23 mouse cellular contexts compared by ENCODE assay signal in the genomic region with DNA sequence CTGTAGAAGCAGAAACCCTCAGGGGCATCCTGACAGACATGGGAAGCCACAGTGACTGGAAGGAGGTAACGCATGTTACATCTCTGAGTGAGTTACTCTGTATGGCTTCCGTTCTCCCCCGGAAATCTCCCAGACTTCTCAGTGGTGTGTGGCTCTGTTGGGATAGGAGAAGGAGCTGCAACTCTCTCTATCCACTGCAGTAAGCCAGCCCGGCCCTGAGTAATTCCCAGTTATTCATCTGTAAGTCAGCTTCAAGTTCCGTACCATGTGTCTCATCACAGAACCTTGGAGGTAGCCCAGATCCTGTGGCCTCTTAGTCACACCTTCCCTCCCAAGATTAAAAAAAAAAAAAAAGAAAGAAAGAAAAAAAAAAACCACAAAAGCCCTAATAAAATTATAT. TPM values are rescaled to one million over a fixed set of nuclear protein-coding genes. Genes with fewer than 3 reads are reported as not detected.
DNase-seq lines count a peak whose midpoint lies in the region; ATAC-seq and TF ChIP-seq lines count a peak whose summit lies in the region.
"Had no signal": no experiment of that assay in that cellular context is flagged by ENCODE, and none has a peak within 500 bp of the region (broad histone marks: within the 10 kb centered on the region; RNA-seq: fewer than 3 reads in every experiment).

No protein-coding gene starts in this region.

- ATAC-seq in stomach, postnatal 0 days (ENCODE audit: low FRiP score, low TSS enrichment): no peak
- ATAC-seq: intestine, embryonic 15.5 days had no signal

- no peaks in the 10 kb centered on the region for H3K27me3 ChIP-seq in stomach, postnatal 0 days (ENCODE audit: control insufficient read depth, insufficient read depth, low read length)
- H3K27me3 ChIP-seq: forebrain, embryonic 12.5 days; heart, embryonic 15.5 days; hindbrain, embryonic 15.5 days; intestine, embryonic 15.5 days; liver, embryonic 13.5 days had no signal

- peak overlapping the region; percentile 18; the same call in 1 of the 2 replicates for H3K27ac ChIP-seq in stomach, postnatal 0 days (replicated peaks)
- H3K27ac ChIP-seq: forebrain, embryonic 12.5 days; heart, embryonic 15.5 days; hindbrain, embryonic 15.5 days; intestine, embryonic 15.5 days; left cerebral cortex, adult 2 months; liver, embryonic 13.5 days had no signal

- no peak overlapping the region for H3K4me3 ChIP-seq in stomach, postnatal 0 days (ENCODE audit: low read depth, low read length)
- H3K4me3 ChIP-seq: forebrain, embryonic 12.5 days; heart, embryonic 15.5 days; hindbrain, embryonic 15.5 days; intestine, embryonic 15.5 days; left cerebral cortex, adult 2 months; liver, embryonic 13.5 days had no signal

- H3K36me3 ChIP-seq in stomach, postnatal 0 days (ENCODE audit: control insufficient read depth, insufficient read depth, low read length): no peaks in the 10 kb centered on the region
- H3K36me3 ChIP-seq: heart, embryonic 15.5 days; hindbrain, embryonic 15.5 days; intestine, embryonic 15.5 days; liver, embryonic 13.5 days had no signal

- WGBS in stomach, postnatal 0 days: 72% methylated on average over 5 of the region's 5 CpGs

- peak; percentile 68 for DNase-seq in adrenal gland, adult 2 months
- no peak for DNase-seq in adrenal gland, postnatal 4 days (ENCODE audit: low spot score in 2 of 2)
- DNase-seq in NIH3T3 (ENCODE audit: low read depth): peak; percentile 83
- DNase-seq in adrenal gland, postnatal 36 days: peak; percentile 53 to 62
- DNase-seq in stomach, postnatal 0 days (ENCODE audit: low spot score): no peak
- no peak for DNase-seq in gastrocnemius, postnatal 36 days
- DNase-seq in urinary bladder, adult 18-20 months (ENCODE audit: low spot score in 2 of 2): no peak
- DNase-seq: heart, postnatal 4 days; kidney, adult 9 months; kidney, postnatal 25 days; liver, embryonic 13.5 days; lung, adult 2 months; lung, postnatal 14 days; thymus, postnatal 36 days had no signal

- H3K9ac ChIP-seq in stomach, postnatal 0 days (ENCODE audit: low read length): no peak overlapping the region
- H3K9ac ChIP-seq: heart, embryonic 15.5 days; hindbrain, embryonic 15.5 days; intestine, embryonic 15.5 days had no signal

- TF ChIP-seq CTCF in stomach, postnatal 0 days (IDR thresholded peaks at IDR 0.05; ENCODE audit: low read depth): no peak

- no peak overlapping the region for H3K4me2 ChIP-seq in stomach, postnatal 0 days (replicated peaks; ENCODE audit: low read depth)
- H3K4me2 ChIP-seq: forebrain, embryonic 12.5 days; hindbrain, embryonic 15.5 days; midbrain, embryonic 11.5 days had no signal

- TF ChIP-seq EP300 in stomach, postnatal 0 days (optimal IDR thresholded peaks at IDR 0.05): no peak

- H3K9me3 ChIP-seq in stomach, postnatal 0 days (ENCODE audit: control insufficient read depth, low read length): no peaks in the 10 kb centered on the region
- H3K9me3 ChIP-seq: forebrain, embryonic 12.5 days; heart, embryonic 15.5 days; hindbrain, embryonic 15.5 days; intestine, embryonic 15.5 days; liver, embryonic 13.5 days had no signal

- H3K4me1 ChIP-seq in stomach, postnatal 0 days (replicated peaks; ENCODE audit: control insufficient read depth, insufficient read depth): peaks cover 5% of the 10 kb centered on the region; the same call in 1 of the 2 replicates

- intact Hi-C loops in gastrocnemius, postnatal 36 days (cut with DNase I): no loop called here

RNA-seq across cellular contexts. Expression of a gene that starts 1.8 kb away (rescaled TPM):
- total RNA-seq in adrenal gland, adult 2 months (2021): 10 to 100 TPM; 27.3 to 30.0 TPM
- polyA plus RNA-seq in adrenal gland, adult 2 months (2012; rRNA removed): 33.0 and 39.6 TPM in 2 replicates
- 10 to 100 TPM; 33.0 to 39.1 TPM for total RNA-seq in adrenal gland, postnatal 4 days (2021)
- total RNA-seq in adrenal gland, postnatal 36 days (2021): 10 to 100 TPM; 28.6 to 31.0 TPM
- polyA plus RNA-seq in stomach, postnatal 0 days (2015; fragmentation: Nextera tagmentation; extraction: Ambion mirVana): 12.6 and 14.3 TPM in 2 replicates
- total RNA-seq in gastrocnemius, postnatal 36 days (2021): 10 to 100 TPM; 17.6 to 21.5 TPM

RNA-seq across cellular contexts. Expression of a gene that starts 43.0 kb away (rescaled TPM):
- under 1 TPM; 0.17 to 0.55 TPM for total RNA-seq in adrenal gland, adult 2 months (2021)
- polyA plus RNA-seq in adrenal gland, adult 2 months (2012; rRNA removed): 0.45 and 0.86 TPM in 2 replicates
- total RNA-seq in adrenal gland, postnatal 4 days (2021): 1 to 10 TPM in 1 of 2 experiments, under 1 TPM in 1; 0.99 to 1.0 TPM
- total RNA-seq in adrenal gland, postnatal 36 days (2021): under 1 TPM; 0.33 to 0.53 TPM
- polyA plus RNA-seq in stomach, postnatal 0 days (2015; fragmentation: Nextera tagmentation; extraction: Ambion mirVana): 3.0 and 4.9 TPM in 2 replicates
- total RNA-seq in gastrocnemius, postnatal 36 days (2021): 1 to 10 TPM; 1.4 to 2.4 TPM
- total RNA-seq: heart, postnatal 4 days; megakaryocyte progenitor cell, adult 5-6 weeks; MEL; neutrophil, adult 5-6 weeks had no signal

Comparison
In these comparisons a context has a peak if more than half of its experiments do, and no peak if none do; other contexts are left out.
1. DNase-seq: peak in adrenal gland, adult 2 months (single experiment), NIH3T3 (single experiment) and adrenal gland, postnatal 36 days (2 of 2); none in adrenal gland, postnatal 4 days (0 of 2), stomach, postnatal 0 days (single experiment), gastrocnemius, postnatal 36 days (0 of 2) and urinary bladder, adult 18-20 months (0 of 2).